Mouse (Mus musculus) ZHBTc4 (cell line): ENCODE data around the gene Gstm3.
"Not testable (repeated sequence)": the region's sequence is repeated elsewhere in the genome, so short reads cannot be mapped to it uniquely, and the experiment has no call there.

Experiments
- DNase-seq: peaks from one replicate; pipeline ENCODE4 v3.0.0-alpha.2; 2011; ENCODE audit warnings: low read depth, low spot score

Gene Gstm3

GRCm38 (mm10) chr3:107968724-107969395 is at the start of gene Gstm3:
Gene Gstm3 (minus strand): TSS chr3:107969283.
- peak; percentile 74 for DNase-seq

DNA sequence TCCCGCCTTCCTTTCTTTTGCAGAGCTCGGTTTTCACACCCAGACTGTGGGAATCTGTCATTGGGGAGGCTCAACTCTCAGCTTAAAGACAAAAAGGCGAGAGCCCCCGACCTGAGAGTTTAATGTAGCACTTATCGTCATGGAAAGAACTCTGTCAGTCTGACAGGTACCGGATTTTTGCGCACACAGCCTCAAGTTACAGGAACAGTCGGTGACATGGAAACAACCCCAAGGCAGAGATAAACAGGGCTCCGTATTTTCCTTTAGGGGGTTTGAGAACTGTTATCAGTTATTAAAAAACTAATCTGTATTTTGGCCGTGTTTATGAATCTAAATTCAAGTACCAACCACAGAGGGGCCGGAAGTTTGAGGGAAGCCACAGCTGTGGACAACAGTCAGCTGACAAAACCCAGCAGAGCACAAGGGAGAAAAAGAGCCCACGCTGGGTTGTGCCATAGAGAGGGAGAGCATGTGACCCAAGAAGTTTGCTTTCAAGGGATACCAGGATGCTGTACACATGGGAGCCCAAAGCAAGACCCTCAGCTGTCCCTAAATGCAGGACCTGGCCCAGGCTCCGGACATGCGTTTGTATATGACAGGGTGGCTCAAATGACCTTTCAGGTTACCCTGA is 49.2 kb upstream of the Gstm3 start:
- DNase-seq, result no peak

GRCm38 (mm10) chr3:108017473-108018189 is 48.5 kb upstream of the Gstm3 start, which contains the start of gene Gstm1:
Gene Gstm1 (minus strand): TSS chr3:108017973.
- DNase-seq, result peak; percentile 99

- DNase-seq, result not testable (repeated sequence)
These were observed 47.4 kb upstream of the Gstm3 start for GRCm38 (mm10) chr3:108016468-108016867.

GRCm38 (mm10) chr3:108014974-108015346 is 45.9 kb upstream of the Gstm3 start:
- DNase-seq, result no peak

DNA sequence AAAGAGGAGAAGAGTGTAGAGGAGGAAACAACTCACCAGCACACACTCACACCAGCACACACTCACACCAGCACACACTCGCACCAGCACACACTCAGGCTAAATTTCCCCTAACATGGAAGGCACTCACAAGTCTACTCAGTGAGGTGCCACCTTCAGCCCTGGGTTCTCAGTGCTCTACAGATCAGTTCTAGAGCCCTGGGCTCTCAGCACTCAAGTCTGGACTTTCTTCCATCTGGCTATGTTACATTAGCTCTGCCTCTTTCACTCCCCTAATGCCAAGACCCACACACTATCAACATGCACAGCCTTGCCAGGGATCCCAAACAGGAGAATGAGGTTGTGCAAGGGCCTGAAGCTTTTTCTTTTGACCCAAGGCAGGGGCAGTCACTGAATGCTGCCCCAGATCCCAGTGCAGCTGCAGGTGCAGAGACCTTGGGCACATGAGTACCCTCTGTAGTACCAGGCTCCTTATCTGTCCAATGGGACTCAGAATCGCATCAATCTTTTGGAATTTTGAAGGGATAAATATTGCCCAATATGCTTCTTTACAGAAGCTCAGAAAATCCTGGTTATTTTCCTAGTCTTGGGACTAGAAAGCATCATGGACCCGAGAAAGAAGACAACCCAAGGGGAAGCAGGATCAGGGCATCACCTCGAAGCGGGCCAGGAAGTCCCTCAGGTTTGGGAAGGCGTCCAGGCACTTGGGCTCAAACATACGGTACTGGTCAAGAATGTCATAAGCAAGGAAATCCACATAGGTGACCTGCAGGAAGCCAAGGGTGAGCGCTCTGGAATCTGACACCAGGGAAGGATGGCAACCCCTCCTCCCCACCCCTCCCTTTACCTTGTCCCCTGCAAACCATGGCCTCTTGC is 45.3 kb upstream of the Gstm3 start:
- DNase-seq, result no peak

DNA sequence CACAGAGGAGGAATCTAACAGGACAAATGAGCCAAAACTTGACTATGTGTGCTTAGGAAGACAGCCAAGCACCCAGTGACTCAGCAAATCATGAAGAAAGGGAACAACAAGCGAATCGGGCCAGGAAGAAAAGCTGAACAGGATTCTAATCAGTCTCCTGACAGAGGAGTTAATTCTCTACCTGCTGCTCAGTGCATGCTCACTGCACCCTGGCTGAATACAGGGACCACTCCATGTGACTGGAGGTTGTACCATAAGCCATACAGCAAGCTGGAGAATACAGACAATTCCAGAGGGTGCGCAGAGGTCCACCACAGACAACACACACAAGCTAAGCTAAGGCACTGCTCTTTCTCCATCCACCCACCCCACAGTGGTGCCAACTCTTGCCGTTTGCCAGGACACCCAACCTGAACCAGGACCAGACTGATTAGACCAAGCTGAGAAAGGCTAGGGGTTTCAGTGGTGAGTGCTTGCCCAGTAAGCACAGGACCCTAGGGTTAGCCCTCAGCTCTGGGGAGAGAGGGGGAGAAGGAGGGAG is 44.3 kb upstream of the Gstm3 start:
- DNase-seq, result peak; percentile 11

DNA sequence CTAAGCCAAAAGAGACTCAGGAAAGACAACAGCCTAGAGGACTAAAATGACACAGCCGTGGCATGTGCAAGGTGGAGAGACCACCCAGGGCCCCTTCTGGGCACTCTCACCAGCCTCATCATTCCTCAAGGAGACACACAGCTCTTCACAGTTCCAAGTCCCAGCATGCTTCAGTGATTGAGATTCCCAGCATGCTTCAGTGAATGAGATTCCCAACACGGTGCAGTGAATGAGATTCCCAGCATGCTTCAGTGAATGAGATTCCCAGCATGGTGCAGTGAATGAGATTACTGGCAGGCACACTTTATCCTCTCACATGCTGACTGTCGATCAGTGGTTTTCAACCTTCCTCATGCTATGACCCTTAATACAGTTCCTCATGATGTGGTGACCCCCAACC is 42.5 kb upstream of the Gstm3 start:
- peak; percentile 20 for DNase-seq

DNA sequence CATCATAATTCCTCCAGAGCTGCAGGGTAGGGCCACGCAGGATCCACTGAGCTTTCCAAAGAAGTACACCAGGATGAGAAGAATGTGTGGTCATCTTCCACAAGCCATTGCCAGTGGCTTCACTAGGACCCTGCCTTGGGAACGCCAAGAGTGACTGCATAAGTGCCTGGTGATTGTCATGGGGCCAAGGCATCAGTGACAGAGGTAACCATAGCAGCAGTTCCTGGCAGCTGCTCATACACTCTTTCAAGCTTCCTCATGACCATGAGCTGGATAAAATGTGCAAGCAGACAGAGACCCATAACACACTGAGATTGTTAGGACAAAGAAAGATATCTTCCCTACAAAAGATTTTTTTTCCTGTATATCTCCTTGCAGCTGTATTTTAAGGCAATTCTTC is 41.2 kb upstream of the Gstm3 start:
- DNase-seq, result no peak

GRCm38 (mm10) chr3:108002021-108002420 is 32.9 kb upstream of the Gstm3 start:
- no peak for DNase-seq

GRCm38 (mm10) chr3:107999491-107999890 is 30.4 kb upstream of the Gstm3 start:
- no peak for DNase-seq

- DNase-seq, result no peak
These were observed 29.5 kb upstream of the Gstm3 start for GRCm38 (mm10) chr3:107998591-107998990.

DNA sequence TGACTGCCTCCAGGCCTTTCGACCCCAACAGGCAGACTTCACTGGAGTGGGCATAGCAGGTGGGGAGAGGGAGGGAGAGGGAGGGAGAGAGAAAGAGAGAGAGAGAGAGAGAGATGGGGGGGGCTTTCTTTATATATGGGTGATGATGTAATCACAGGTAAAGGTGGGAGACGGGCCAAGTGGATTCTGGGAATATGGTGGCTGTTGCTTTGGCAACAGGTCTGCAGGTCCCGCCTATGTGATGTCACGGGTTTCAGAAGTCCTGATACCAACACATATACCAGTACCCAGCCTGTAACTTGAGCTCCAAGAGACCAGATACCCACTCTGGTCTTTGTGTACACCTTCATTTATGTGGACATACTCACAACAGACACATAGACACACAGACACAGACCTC is 27.5 kb upstream of the Gstm3 start:
- peak; percentile 77 for DNase-seq

DNA sequence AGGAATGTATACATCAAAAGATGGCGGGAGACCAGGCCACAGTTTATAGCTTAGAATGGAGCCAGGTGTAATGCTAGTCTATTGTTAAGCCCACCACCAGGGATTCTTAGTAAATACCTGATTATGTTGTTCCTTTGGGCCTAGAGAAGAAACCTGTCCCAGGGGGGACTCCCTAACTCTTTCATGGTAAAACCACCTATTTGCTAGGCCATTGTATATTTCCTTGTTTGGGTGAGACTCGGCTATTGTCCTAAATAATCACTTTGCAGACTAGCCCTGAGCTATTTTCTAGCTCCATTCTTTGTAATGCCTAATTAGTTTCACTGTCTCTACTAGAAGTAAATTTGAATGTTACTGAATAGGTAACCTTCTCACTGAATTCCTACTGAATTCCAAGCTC is 26.9 kb upstream of the Gstm3 start:
- DNase-seq, result peak; percentile 89

DNA sequence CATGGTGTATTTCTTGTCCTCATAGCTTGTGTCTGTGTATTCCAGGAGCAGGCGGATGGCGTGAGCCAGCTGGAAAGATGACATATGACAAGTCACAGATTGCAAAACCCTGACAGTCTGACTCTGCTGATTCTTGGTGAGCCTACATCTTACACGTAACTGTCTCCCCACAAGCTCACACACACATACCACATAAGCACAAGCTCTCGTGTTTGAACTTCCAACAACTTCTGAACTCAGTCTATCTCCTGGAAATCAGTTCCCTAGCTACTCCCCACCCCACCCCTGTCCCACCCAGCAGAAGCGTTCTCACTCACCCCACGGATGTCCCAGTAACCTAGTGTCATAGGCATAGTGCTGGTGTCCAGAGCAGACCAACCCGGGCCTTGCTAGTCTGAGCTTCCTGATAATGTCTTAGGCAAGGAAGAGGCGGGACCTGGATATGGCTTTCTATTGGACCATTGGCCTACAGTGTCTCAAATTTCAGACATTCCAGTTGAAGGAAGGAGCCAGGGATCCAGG is 17.0 kb upstream of the Gstm3 start, which contains the start of gene Gstm2:
Gene Gstm2, minus strand, starts transcription at position 413 of the 522 bp plus-strand sequence.
- DNase-seq, result peak; percentile 81

GRCm38 (mm10) chr3:107985141-107985540 is 16.1 kb upstream of the Gstm3 start:
- DNase-seq, result not testable (repeated sequence)

DNA sequence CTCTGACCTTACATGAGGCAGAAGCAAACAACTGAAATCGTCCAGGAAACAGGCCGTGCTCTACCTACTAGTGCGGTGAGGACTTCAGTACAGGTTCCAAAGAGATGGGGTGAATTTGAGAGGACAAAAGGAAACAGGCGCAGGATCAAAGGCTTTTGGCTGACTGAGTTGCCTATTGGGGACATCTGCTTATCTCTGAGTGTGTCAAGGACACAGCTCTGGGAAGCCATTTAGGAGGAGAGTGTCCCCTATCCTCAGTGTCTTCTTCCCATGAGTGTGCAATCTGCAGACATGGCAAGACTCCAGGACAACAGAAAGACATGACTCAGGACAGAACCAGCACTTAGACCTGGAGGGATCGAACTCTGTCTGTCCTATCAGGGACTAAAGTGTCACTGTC is 15.4 kb upstream of the Gstm3 start:
- DNase-seq, result no peak

GRCm38 (mm10) chr3:107983771-107984170 is 14.7 kb upstream of the Gstm3 start:
- DNase-seq, result no peak

DNA sequence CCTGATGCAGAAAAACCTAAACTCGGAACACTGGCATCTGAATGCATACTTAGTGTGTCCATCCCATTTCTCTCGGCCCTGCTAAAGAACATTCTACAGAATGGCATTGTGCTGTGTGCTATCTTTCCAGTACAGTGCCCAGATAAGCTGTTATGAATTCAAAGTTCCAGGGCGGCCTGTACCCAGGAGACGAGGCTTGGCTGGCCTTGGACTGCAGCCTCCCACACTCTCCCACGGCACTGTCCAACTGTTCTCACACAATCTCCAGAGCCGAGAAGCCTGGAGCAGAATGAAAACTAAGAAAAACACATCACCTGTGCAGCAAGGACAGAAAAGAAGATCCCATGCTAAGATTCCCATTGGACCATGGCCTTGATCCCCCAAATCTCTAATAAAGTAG is 13.6 kb upstream of the Gstm3 start:
- no peak for DNase-seq

DNA sequence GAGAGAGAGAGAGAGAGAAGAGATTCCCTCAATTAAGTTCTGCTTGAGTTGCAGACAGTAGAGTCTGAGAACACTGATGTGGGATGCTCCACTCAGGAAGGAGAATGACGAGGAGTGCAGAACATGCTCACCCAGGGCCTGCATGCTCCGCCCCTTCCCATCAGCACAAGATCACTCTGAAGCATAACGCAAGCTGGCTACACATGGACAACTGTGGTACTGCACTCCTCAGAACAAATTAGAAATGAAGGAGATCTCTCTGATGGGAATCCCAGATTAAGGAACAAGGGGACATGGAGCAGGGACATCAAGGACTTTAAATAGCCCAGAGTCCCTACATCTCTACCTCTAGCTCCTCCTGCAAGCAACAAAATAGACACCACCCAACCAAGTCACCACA is 12.2 kb upstream of the Gstm3 start:
- DNase-seq, result peak; percentile 60

DNA sequence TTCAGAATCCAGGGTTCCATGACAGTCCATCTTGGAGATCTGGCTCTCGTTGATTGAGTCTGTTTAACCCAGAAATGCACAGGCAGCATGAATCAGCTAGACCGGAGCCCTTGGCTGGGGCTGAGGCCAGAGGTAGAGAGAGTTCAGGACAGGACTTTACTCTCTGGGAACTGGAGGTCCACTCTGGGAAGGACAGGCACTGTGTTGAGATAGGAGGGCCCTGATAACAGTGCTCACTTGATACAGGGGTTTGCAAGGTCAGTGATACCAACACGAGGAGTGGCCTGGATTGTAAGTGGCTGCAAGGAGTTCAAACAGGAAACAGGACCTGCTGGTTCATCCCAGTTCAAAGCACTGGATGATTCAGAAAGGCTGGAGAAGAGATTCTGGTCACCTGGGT is 8.6 kb upstream of the Gstm3 start:
- no peak for DNase-seq
